Mouse (Mus musculus): Measurements from ENCODE around the gene Mnt. TPM values are rescaled to one million over a fixed set of nuclear protein-coding genes. Genes with fewer than 3 reads are reported as not detected.

The Mnt gene
- polyA plus RNA-seq, 1 experiment from 2014 or later, result 3.1 TPM

- Histone ChIP-seq H3K36me3 (ENCODE audit: control insufficient read depth, insufficient read depth, low read length) (no peaks in the 10 kb centered on the region), H3K4me2 (ENCODE audit: low read depth, low read length) (no peak overlapping the region), H3K9ac (ENCODE audit: low read depth, low read length) (no peak overlapping the region), H3K27ac (ENCODE audit: low read length) (no peak overlapping the region), H3K9me3 (ENCODE audit: control insufficient read depth, low read length) (no peaks in the 10 kb centered on the region), H3K4me3 (ENCODE audit: low read length) (no peak overlapping the region), H3K4me1 (ENCODE audit: control insufficient read depth, insufficient read depth, low read length) (no peaks in the 10 kb centered on the region), H3K27me3 (replicated peaks; ENCODE audit: control insufficient read depth, insufficient read depth, low read length) (no peaks in the 10 kb centered on the region)
- ATAC-seq, result no peak
- 35% methylated on average over 11 of the region's 11 CpGs for WGBS
Measured at GRCm38 (mm10) chr11:74863471-74863870, 32.8 kb downstream of the Mnt start.

GRCm38 (mm10) chr11:74864421-74864820, 33.7 kb downstream of the Mnt start:
- H3K27ac ChIP-seq (ENCODE audit: low read length), result no peak overlapping the region
- H3K27me3 ChIP-seq (replicated peaks; ENCODE audit: control insufficient read depth, insufficient read depth, low read length), result no peaks in the 10 kb centered on the region
- WGBS, result 88% methylated on average over 9 of the region's 9 CpGs
- no peaks in the 10 kb centered on the region for H3K4me1 ChIP-seq (ENCODE audit: control insufficient read depth, insufficient read depth, low read length)
- no peak overlapping the region for H3K4me2 ChIP-seq (ENCODE audit: low read depth, low read length)
- no peak overlapping the region for H3K4me3 ChIP-seq (ENCODE audit: low read length)
- no peak for ATAC-seq
- H3K9me3 ChIP-seq (ENCODE audit: control insufficient read depth, low read length), result no peaks in the 10 kb centered on the region
- H3K9ac ChIP-seq (ENCODE audit: low read depth, low read length), result no peak overlapping the region
- H3K36me3 ChIP-seq (ENCODE audit: control insufficient read depth, insufficient read depth, low read length), result no peaks in the 10 kb centered on the region

GRCm38 (mm10) chr11:74865252-74865651, 34.5 kb downstream of the Mnt start:
- no peak overlapping the region for H3K4me3 ChIP-seq (ENCODE audit: low read length)
- H3K4me2 ChIP-seq (ENCODE audit: low read depth, low read length), result no peak overlapping the region
- H3K36me3 ChIP-seq (ENCODE audit: control insufficient read depth, insufficient read depth, low read length), result no peaks in the 10 kb centered on the region
- H3K27ac ChIP-seq (ENCODE audit: low read length), result no peak overlapping the region
- no peaks in the 10 kb centered on the region for H3K4me1 ChIP-seq (ENCODE audit: control insufficient read depth, insufficient read depth, low read length)
- H3K27me3 ChIP-seq (replicated peaks; ENCODE audit: control insufficient read depth, insufficient read depth, low read length), result no peaks in the 10 kb centered on the region
- no peak overlapping the region for H3K9ac ChIP-seq (ENCODE audit: low read depth, low read length)
- no peak for ATAC-seq
- 86% methylated on average over 9 of the region's 9 CpGs for WGBS
- no peaks in the 10 kb centered on the region for H3K9me3 ChIP-seq (ENCODE audit: control insufficient read depth, low read length)

GRCm38 (mm10) chr11:74866640-74867039, 35.9 kb downstream of the Mnt start:
- H3K36me3 ChIP-seq (ENCODE audit: control insufficient read depth, insufficient read depth, low read length), result no peaks in the 10 kb centered on the region
- H3K27ac ChIP-seq (ENCODE audit: low read length), result no peak overlapping the region
- no peaks in the 10 kb centered on the region for H3K4me1 ChIP-seq (ENCODE audit: control insufficient read depth, insufficient read depth, low read length)
- no peak for ATAC-seq
- no peaks in the 10 kb centered on the region for H3K9me3 ChIP-seq (ENCODE audit: control insufficient read depth, low read length)
- H3K4me2 ChIP-seq (ENCODE audit: low read depth, low read length), result no peak overlapping the region
- 78% methylated on average over 4 of the region's 4 CpGs for WGBS
- H3K4me3 ChIP-seq (ENCODE audit: low read length), result no peak overlapping the region
- H3K27me3 ChIP-seq (replicated peaks; ENCODE audit: control insufficient read depth, insufficient read depth, low read length), result no peaks in the 10 kb centered on the region
- H3K9ac ChIP-seq (ENCODE audit: low read depth, low read length), result no peak overlapping the region

- Histone ChIP-seq H3K27ac (ENCODE audit: low read length) (no peak overlapping the region), H3K27me3 (replicated peaks; ENCODE audit: control insufficient read depth, insufficient read depth, low read length) (no peaks in the 10 kb centered on the region), H3K9ac (ENCODE audit: low read depth, low read length) (no peak overlapping the region), H3K4me1 (ENCODE audit: control insufficient read depth, insufficient read depth, low read length) (no peaks in the 10 kb centered on the region), H3K4me3 (ENCODE audit: low read length) (no peak overlapping the region), H3K4me2 (ENCODE audit: low read depth, low read length) (no peak overlapping the region), H3K36me3 (ENCODE audit: control insufficient read depth, insufficient read depth, low read length) (no peaks in the 10 kb centered on the region), H3K9me3 (ENCODE audit: control insufficient read depth, low read length) (no peaks in the 10 kb centered on the region)
- 73% methylated on average over 2 of the region's 2 CpGs for WGBS
- no peak for ATAC-seq
Measured at GRCm38 (mm10) chr11:74867181-74867580, 36.5 kb downstream of the Mnt start.

- no peaks in the 10 kb centered on the region for H3K4me1 ChIP-seq (ENCODE audit: control insufficient read depth, insufficient read depth, low read length)
- ATAC-seq, result no peak
Measured at GRCm38 (mm10) chr11:74868046-74868760, 37.5 kb downstream of the Mnt start.

GRCm38 (mm10) chr11:74869603-74870002, 38.9 kb downstream of the Mnt start:
- Histone ChIP-seq H3K27me3 (replicated peaks; ENCODE audit: control insufficient read depth, insufficient read depth, low read length) (no peaks in the 10 kb centered on the region), H3K4me3 (ENCODE audit: low read length) (no peak overlapping the region), H3K9me3 (ENCODE audit: control insufficient read depth, low read length) (no peaks in the 10 kb centered on the region), H3K36me3 (ENCODE audit: control insufficient read depth, insufficient read depth, low read length) (no peaks in the 10 kb centered on the region), H3K4me1 (ENCODE audit: control insufficient read depth, insufficient read depth, low read length) (no peaks in the 10 kb centered on the region), H3K9ac (ENCODE audit: low read depth, low read length) (no peak overlapping the region), H3K4me2 (ENCODE audit: low read depth, low read length) (no peak overlapping the region), H3K27ac (ENCODE audit: low read length) (no peak overlapping the region)
- WGBS, result 62% methylated on average over 6 of the region's 6 CpGs
- ATAC-seq, result no peak

More at GRCm38 (mm10) chr11:74868046-74868760, 37.5 kb downstream of the Mnt start:
- Histone ChIP-seq H3K9me3 (ENCODE audit: control insufficient read depth, low read length) (no peaks in the 10 kb centered on the region), H3K27ac (ENCODE audit: low read length) (no peak overlapping the region), H3K9ac (ENCODE audit: low read depth, low read length) (no peak overlapping the region), H3K4me2 (ENCODE audit: low read depth, low read length) (no peak overlapping the region), H3K36me3 (ENCODE audit: control insufficient read depth, insufficient read depth, low read length) (no peaks in the 10 kb centered on the region), H3K4me3 (ENCODE audit: low read length) (no peak overlapping the region), H3K27me3 (replicated peaks; ENCODE audit: control insufficient read depth, insufficient read depth, low read length) (no peaks in the 10 kb centered on the region)
- 89% methylated on average over 13 of the region's 13 CpGs for WGBS

GRCm38 (mm10) chr11:74870544-74870943, 39.8 kb downstream of the Mnt start:
- WGBS, result 70% methylated on average over 4 of the region's 4 CpGs
- H3K27me3 ChIP-seq (replicated peaks; ENCODE audit: control insufficient read depth, insufficient read depth, low read length), result no peaks in the 10 kb centered on the region
- no peaks in the 10 kb centered on the region for H3K36me3 ChIP-seq (ENCODE audit: control insufficient read depth, insufficient read depth, low read length)
- no peaks in the 10 kb centered on the region for H3K4me1 ChIP-seq (ENCODE audit: control insufficient read depth, insufficient read depth, low read length)
- no peak overlapping the region for H3K9ac ChIP-seq (ENCODE audit: low read depth, low read length)
- H3K27ac ChIP-seq (ENCODE audit: low read length), result no peak overlapping the region
- H3K9me3 ChIP-seq (ENCODE audit: control insufficient read depth, low read length), result no peaks in the 10 kb centered on the region
- no peak overlapping the region for H3K4me3 ChIP-seq (ENCODE audit: low read length)
- no peak overlapping the region for H3K4me2 ChIP-seq (ENCODE audit: low read depth, low read length)
- no peak for ATAC-seq

- no peaks in the 10 kb centered on the region for H3K27me3 ChIP-seq (replicated peaks; ENCODE audit: control insufficient read depth, insufficient read depth, low read length)
- no peak overlapping the region for H3K4me3 ChIP-seq (ENCODE audit: low read length)
- WGBS, result 41% methylated on average over 12 of the region's 12 CpGs
- no peaks in the 10 kb centered on the region for H3K9me3 ChIP-seq (ENCODE audit: control insufficient read depth, low read length)
- no peak overlapping the region for H3K27ac ChIP-seq (ENCODE audit: low read length)
- ATAC-seq, result no peak; the same call in 1 of the 2 replicates
- H3K9ac ChIP-seq (ENCODE audit: low read depth, low read length), result no peak overlapping the region
- H3K4me2 ChIP-seq (ENCODE audit: low read depth, low read length), result no peak overlapping the region
- no peaks in the 10 kb centered on the region for H3K36me3 ChIP-seq (ENCODE audit: control insufficient read depth, insufficient read depth, low read length)
- no peaks in the 10 kb centered on the region for H3K4me1 ChIP-seq (ENCODE audit: control insufficient read depth, insufficient read depth, low read length)
Measured at GRCm38 (mm10) chr11:74870991-74871622, 40.4 kb downstream of the Mnt start.
